Mouse (Mus musculus) CH12F3 (cell line): ENCODE data around the gene Gm3435.
"Not testable (repeated sequence)": the region's sequence is repeated elsewhere in the genome, so short reads cannot be mapped to it uniquely, and the experiment has no call there.

Experiments used
- in situ Hi-C: fragments of 300-500 bp; cut with MboI; formaldehyde crosslinking; loops from 2 replicates; pipeline ENCODE4 v1.14.3; 2020; ENCODE audit warnings: low sequenced_read_pairs

Gm3435 gene

DNA sequence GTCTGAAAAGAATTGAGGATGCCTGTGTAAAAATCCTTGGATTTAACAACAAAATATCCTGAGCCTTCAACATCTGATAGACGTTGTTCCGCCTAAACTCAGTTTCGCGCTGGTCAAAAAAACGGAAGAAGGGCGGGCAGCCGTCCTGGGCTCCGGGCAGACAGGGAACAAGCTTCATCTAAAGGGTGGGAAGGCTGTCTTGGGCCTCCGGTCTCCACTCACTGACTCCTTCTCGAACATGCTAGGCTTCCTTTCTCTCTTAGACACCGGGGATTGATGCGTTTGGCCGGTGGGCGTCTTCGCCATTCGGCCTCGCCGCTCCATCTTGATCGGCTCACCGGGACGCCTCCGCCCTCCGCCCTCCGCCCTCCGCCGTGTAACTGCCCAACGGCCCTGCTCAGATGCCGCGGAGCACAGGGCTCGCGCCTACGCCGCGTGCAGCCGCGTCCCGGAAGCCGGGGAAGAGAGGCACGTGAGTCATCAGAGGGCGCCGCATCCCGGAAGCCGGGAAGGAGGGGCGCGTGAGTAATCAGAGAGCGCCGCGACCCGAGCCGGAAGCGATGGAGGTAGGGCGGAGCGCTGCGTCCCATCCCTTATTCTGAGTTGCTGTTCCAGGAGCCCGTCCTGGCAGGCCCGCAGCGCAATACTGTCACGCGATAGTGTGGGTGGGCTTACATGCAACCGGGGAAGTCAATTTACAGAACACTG lies at the start of gene Gm3435:
Gene Gm3435, plus strand, starts transcription at position 471 of the 708 bp plus-strand sequence.
- in situ Hi-C loops, result not testable (repeated sequence)

DNA sequence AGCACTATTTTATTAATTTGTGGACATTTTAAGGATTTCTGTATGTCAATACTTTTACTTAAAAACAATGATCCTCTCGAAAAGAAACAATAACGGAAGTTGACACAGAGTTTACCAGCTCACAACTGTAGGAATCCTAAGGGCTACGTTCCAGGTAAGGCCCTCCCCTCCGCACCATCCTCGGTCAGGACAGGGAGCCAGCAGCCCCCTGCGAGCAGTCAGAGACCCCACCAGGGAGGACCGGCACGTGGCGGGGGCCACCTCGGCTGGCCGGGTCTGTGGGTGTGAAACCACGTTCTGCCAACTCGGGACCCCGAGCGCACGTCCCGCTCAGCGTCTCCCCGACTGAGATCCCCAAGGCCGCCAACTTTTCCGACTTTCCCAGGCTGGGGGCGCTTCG lies 49.5 kb upstream of the Gm3435 start:
- in situ Hi-C loops, result no loop called here

DNA sequence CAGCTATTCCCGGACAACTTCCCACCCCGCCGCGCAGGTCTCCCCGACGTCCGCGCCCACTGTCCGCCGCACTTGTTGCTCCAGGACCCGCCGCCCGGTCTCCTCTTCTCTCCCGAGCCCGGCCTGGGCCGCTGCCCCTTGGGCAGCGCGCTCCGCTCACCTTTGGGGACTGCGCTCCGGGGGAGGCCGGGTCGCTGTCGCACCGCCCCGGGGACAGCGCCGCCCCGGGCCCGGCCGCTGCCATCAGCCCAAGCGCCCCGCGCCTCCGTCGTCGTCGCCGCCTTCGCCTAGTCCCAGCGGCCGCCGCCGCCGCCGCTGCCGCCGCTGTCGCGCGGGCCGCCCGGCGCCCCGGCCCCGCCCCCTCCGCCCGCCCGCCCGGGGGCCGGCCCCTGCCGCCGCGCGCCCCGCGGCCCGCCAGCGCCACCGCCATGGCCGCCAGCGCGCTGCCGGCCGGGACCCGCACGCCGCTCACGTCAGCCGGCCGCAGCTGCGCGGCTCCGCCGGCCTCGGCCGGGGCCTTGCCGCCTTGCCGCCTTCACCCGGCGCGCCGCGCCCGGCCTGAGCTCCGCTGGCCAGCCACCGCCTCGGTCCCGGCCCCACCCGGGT lies 48.9 kb upstream of the Gm3435 start, which contains the start of gene Phf10:
Gene Phf10, minus strand, starts transcription at position 323 of the 606 bp plus-strand sequence.
- in situ Hi-C loops, result not testable (repeated sequence)

DNA sequence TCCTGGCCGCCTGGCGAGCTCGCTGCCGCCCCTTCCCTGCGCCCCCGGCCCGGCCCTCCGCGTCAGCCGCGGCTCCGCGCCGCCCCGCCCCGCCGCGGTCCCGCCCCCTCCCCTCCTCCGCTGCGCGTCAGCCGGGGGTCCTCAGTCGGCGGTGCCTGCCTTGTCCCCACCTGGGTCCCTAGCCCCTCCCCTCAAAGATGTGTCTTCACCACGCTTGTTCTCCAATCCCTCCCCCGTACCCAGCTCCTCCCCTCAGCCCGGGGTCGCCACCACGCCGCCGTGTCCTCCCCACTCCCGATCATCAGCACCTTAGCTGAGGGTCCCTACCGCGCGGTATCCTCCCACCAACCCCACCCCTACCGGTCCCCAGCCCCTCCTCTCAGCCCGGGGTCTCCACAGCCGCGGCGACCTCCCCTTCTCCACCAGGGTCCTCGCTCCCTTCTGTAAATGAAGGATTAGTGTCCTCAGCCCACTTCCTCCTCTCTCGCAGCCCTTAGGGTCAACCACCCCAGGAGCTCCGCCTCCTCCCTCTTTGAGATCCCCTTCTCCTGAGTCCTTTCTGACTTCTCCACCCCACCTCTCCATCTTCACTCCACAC lies 48.3 kb upstream of the Gm3435 start:
- in situ Hi-C loops, result not testable (repeated sequence)

DNA sequence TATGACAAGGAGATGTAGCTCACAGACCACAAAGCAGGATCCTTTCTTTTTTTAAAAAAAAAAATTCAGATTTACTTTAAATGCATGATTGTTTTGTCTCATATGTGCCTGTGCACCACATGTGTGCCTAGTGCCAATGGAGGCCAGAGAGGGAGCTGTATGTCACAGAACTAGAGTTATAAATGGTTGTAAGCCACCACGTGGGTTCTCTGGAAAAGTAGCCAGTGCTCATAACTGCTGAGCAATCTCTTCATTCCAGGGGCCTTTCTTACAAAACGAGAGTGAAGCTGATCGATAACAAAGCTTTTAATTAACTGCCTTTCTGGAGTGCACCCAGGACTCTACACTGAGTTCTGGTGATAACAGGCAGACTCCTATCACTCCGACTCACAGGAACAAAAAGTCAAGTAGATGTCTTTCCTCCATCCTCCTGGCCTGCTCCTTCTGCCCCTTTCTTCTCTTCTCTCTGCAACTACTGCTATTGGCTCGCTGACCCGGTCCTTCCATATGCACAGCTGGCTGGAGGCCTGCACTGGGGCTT lies 41.5 kb upstream of the Gm3435 start:
- in situ Hi-C loops, result not testable (repeated sequence)

DNA sequence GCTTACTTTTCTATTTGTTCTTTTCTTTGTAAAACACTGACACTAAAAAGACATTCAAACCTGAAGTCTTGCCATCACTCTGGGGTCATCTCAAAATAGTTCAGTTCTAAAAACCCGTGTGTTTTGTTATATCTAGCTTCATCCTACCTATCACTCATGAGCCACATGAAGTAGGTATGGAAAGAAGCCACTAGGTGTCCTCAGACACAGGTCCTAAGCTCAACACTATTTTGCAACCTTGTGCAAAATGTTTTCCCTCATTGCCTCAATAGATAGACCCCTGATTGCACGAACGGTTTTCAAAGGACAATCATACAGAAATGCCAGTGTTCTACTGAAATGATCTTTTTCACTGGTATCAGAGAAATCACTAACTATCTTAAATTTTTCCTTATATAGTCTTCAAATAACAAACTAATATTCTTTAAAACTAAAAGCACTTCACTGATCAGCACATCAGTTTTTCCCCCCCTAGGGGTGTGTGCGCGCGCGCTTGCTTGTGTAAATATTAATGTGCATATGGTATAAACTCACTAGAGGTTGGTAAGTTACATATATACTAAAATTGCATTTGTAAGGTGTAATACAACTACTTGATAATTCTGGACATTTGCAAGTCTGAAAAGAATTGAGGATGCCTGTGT lies 32.1 kb upstream of the Gm3435 start:
- in situ Hi-C loops, result not testable (repeated sequence)

DNA sequence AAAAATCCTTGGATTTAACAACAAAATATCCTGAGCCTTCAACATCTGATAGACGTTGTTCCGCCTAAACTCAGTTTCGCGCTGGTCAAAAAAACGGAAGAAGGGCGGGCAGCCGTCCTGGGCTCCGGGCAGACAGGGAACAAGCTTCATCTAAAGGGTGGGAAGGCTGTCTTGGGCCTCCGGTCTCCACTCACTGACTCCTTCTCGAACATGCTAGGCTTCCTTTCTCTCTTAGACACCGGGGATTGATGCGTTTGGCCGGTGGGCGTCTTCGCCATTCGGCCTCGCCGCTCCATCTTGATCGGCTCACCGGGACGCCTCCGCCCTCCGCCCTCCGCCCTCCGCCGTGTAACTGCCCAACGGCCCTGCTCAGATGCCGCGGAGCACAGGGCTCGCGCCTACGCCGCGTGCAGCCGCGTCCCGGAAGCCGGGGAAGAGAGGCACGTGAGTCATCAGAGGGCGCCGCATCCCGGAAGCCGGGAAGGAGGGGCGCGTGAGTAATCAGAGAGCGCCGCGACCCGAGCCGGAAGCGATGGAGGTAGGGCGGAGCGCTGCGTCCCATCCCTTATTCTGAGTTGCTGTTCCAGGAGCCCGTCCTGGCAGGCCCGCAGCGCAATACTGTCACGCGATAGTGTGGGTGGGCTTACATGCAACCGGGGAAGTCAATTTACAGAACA lies 31.5 kb upstream of the Gm3435 start, which contains the start of the genes 9030025P20Rik and Gm3417:
Gene 9030025P20Rik, plus strand, starts transcription at position 107 of the 677 bp plus-strand sequence.
Gene Gm3417, minus strand, starts transcription at position 429 of the 677 bp plus-strand sequence.
- in situ Hi-C loops, result not testable (repeated sequence)

DNA sequence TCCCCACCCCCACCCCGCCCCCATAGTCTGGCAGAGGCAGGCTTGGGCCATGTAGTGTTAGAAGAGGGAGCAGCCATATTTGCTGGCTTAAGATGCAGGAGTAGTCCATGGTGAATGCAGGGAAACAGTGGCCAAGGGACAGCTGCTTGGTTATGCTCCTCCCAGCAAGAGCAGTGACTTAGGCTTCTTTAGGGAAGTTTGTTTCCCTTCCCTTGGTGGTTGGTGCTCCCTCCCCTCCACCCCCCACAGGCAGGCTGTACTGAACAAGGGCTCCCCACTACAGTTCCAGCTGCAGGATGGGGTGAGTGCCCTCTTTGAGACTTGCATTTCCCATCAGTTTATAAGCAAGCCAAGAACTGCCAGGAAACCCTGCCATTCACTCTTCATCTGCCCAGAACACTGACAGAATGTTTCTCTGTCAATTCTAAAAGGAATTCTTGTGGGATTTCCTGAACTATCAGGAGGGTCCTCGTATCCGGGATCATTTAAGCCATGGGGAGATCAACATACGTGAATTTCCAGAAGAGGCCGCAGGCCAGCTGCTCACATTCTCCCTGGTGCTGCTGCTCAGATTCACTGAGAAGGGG lies 19.8 kb upstream of the Gm3435 start:
- in situ Hi-C loops, result not testable (repeated sequence)

DNA sequence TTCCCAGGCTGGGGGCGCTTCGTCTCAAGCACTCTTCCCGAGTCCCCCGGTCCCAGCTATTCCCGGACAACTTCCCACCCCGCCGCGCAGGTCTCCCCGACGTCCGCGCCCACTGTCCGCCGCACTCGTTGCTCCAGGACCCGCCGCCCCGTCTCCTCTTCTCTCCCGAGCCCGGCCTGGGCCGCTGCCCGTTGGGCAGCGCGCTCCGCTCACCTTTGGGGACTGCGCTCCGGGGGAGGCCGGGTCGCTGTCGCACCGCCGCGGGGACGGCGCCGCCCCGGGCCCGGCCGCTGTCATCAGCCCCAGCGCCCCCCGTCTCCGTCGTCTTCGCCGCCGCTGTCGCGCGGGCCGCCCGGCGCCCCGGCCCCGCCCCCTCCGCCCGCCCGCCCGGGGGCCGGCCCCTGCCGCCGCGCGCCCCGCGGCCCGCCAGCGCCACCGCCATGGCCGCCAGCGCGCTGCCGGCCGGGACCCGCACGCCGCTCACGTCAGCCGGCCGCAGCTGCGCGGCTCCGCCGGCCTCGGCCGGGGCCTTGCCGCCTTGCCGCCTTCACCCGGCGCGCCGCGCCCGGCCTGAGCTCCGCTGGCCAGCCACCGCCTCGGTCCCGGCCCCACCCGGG lies 17.3 kb upstream of the Gm3435 start:
- in situ Hi-C loops, result not testable (repeated sequence)

DNA sequence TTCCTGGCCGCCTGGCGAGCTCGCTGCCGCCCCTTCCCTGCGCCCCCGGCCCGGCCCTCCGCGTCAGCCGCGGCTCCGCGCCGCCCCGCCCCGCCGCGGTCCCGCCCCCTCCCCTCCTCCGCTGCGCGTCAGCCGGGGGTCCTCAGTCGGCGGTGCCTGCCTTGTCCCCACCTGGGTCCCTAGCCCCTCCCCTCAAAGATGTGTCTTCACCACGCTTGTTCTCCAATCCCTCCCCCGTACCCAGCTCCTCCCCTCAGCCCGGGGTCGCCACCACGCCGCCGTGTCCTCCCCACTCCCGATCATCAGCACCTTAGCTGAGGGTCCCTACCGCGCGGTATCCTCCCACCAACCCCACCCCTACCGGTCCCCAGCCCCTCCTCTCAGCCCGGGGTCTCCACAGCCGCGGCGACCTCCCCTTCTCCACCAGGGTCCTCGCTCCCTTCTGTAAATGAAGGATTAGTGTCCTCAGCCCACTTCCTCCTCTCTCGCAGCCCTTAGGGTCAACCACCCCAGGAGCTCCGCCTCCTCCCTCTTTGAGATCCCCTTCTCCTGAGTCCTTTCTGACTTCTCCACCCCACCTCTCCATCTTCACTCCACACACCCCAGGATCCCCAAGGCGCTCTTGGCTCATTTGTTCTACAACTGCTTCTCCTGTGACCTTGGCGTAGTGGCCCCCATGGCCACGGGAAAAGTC lies 16.7 kb upstream of the Gm3435 start:
- in situ Hi-C loops, result not testable (repeated sequence)

DNA sequence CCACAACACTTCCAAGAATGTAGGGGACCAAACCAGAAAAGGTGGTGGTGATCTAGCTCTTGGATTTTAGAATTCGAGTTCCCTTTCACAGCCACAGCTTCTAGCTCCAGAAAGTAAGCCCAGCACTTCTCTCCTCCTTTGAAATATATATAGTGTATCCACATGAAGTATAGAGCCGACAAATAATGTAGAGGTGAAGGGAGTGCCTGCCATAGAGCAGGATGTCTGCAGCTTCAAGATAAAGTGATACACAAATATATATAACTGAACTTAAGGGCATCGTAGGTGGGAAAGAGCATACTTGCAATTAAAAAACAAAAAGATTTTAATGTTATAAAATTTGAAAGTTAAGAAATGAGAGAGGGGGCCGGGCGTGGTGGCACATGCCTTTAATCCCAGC lies 15.8 kb upstream of the Gm3435 start:
- in situ Hi-C loops, result not testable (repeated sequence)

DNA sequence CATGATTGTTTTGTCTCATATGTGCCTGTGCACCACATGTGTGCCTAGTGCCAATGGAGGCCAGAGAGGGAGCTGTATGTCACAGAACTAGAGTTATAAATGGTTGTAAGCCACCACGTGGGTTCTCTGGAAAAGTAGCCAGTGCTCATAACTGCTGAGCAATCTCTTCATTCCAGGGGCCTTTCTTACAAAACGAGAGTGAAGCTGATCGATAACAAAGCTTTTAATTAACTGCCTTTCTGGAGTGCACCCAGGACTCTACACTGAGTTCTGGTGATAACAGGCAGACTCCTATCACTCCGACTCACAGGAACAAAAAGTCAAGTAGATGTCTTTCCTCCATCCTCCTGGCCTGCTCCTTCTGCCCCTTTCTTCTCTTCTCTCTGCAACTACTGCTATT lies 9.9 kb upstream of the Gm3435 start:
- in situ Hi-C loops, result not testable (repeated sequence)

DNA sequence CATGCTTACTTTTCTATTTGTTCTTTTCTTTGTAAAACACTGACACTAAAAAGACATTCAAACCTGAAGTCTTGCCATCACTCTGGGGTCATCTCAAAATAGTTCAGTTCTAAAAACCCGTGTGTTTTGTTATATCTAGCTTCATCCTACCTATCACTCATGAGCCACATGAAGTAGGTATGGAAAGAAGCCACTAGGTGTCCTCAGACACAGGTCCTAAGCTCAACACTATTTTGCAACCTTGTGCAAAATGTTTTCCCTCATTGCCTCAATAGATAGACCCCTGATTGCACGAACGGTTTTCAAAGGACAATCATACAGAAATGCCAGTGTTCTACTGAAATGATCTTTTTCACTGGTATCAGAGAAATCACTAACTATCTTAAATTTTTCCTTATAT lies 888 bp upstream of the Gm3435 start:
- in situ Hi-C loops, result not testable (repeated sequence)

DNA sequence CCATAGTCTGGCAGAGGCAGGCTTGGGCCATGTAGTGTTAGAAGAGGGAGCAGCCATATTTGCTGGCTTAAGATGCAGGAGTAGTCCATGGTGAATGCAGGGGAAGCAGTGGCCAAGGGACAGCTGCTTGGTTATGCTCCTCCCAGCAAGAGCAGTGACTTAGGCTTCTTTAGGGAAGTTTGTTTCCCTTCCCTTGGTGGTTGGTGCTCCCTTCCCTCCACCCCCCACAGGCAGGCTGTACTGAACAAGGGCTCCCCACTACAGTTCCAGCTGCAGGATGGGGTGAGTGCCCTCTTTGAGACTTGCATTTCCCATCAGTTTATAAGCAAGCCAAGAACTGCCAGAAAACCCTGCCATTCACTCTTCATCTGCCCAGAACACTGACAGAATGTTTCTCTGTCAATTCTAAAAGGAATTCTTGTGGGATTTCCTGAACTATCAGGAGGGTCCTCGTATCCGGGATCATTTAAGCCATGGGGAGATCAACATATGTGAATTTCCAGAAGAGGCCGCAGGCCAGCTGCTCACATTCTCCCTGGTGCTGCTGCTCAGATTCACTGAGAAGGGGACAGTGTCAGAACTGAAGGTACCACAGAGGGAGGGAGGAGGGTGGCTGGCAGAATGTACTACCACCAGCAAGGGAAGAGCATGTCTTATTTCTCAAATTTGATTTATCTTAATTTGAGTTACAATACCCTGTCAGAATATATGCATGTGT lies 11.7 kb downstream of the Gm3435 start:
- in situ Hi-C loops, result not testable (repeated sequence)

DNA sequence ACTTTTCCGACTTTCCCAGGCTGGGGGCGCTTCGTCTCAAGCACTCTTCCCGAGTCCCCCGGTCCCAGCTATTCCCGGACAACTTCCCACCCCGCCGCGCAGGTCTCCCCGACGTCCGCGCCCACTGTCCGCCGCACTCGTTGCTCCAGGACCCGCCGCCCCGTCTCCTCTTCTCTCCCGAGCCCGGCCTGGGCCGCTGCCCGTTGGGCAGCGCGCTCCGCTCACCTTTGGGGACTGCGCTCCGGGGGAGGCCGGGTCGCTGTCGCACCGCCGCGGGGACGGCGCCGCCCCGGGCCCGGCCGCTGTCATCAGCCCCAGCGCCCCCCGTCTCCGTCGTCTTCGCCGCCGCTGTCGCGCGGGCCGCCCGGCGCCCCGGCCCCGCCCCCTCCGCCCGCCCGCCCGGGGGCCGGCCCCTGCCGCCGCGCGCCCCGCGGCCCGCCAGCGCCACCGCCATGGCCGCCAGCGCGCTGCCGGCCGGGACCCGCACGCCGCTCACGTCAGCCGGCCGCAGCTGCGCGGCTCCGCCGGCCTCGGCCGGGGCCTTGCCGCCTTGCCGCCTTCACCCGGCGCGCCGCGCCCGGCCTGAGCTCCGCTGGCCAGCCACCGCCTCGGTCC lies 14.0 kb downstream of the Gm3435 start:
- in situ Hi-C loops, result not testable (repeated sequence)

DNA sequence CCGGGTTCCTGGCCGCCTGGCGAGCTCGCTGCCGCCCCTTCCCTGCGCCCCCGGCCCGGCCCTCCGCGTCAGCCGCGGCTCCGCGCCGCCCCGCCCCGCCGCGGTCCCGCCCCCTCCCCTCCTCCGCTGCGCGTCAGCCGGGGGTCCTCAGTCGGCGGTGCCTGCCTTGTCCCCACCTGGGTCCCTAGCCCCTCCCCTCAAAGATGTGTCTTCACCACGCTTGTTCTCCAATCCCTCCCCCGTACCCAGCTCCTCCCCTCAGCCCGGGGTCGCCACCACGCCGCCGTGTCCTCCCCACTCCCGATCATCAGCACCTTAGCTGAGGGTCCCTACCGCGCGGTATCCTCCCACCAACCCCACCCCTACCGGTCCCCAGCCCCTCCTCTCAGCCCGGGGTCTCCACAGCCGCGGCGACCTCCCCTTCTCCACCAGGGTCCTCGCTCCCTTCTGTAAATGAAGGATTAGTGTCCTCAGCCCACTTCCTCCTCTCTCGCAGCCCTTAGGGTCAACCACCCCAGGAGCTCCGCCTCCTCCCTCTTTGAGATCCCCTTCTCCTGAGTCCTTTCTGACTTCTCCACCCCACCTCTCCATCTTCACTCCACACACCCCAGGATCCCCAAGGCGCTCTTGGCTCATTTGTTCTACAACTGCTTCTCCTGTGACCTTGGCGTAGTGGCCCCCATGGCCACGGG lies 14.7 kb downstream of the Gm3435 start:
- in situ Hi-C loops, result not testable (repeated sequence)

DNA sequence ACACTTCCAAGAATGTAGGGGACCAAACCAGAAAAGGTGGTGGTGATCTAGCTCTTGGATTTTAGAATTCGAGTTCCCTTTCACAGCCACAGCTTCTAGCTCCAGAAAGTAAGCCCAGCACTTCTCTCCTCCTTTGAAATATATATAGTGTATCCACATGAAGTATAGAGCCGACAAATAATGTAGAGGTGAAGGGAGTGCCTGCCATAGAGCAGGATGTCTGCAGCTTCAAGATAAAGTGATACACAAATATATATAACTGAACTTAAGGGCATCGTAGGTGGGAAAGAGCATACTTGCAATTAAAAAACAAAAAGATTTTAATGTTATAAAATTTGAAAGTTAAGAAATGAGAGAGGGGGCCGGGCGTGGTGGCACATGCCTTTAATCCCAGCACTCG lies 15.5 kb downstream of the Gm3435 start:
- in situ Hi-C loops, result not testable (repeated sequence)
